Mouse (Mus musculus) thymus, adult 2 months (tissue): ENCODE measurements around the gene Btbd16. TPM values are rescaled to one million over a fixed set of nuclear protein-coding genes. Genes with fewer than 3 reads are reported as not detected.

Experiments used
- DNase-seq: peaks from one replicate; pipeline ENCODE4 v3.0.0; 2021
- H3K27ac ChIP-seq: fragments of 200-500 bp; 2 replicates; pipeline ENCODE4 v1.5.1; 2012; ENCODE audit warnings: low read length, control low read depth; ENCODE audit not compliant: control insufficient read depth, insufficient read depth
- H3K27me3 ChIP-seq: fragments of 200-500 bp; 2 replicates; pipeline ENCODE4 v1.6.1; 2012; ENCODE audit warnings: mild to moderate bottlenecking, low read length, moderate library complexity, mixed read lengths; ENCODE audit not compliant: control insufficient read depth, insufficient read depth
- H3K36me3 ChIP-seq: fragments of 200-500 bp; 2 replicates; pipeline ENCODE4 v1.6.1; 2012; ENCODE audit warnings: mild to moderate bottlenecking, low read length, moderate library complexity; ENCODE audit not compliant: control insufficient read depth, insufficient read depth
- H3K4me1 ChIP-seq: fragments of 200-500 bp; replicated peaks from 2 replicates; pipeline ENCODE4 v1.6.1; 2012; ENCODE audit warnings: low read length; ENCODE audit not compliant: control insufficient read depth, insufficient read depth
- H3K4me3 ChIP-seq: fragments of 200-500 bp; 2 replicates; pipeline ENCODE4 v1.5.1; 2012; ENCODE audit warnings: mild to moderate bottlenecking, low read length, control low read depth, moderate library complexity; ENCODE audit not compliant: control insufficient read depth, insufficient read depth
- CTCF ChIP-seq: fragments of 200-500 bp; IDR thresholded peaks from 2 replicates; pipeline ENCODE4 v1.5.1; 2012; ENCODE audit warnings: mild to moderate bottlenecking, control low read depth, low read length, moderate library complexity, borderline replicate concordance; ENCODE audit not compliant: control insufficient read depth, poor library complexity, insufficient read depth; ENCODE audit errors: extremely low read depth
- POLR2A ChIP-seq: fragments of 200-500 bp; IDR thresholded peaks from 2 replicates; pipeline ENCODE4 v1.6.1; 2012; ENCODE audit warnings: mild to moderate bottlenecking, low read length, control low read depth, moderate library complexity; ENCODE audit not compliant: control insufficient read depth, poor library complexity, insufficient read depth; ENCODE audit errors: extremely low read depth
- WGBS: fragments of 180-500 bp; shearing (Covaris S2); methylation state at CpG from one replicate; pipeline ENCODE4 v1.1.7; 2018; 5-methylcytosine and 5-hydroxymethylcytosine counted together
- polyA plus RNA-seq: library from polyadenylated mRNA; depleted of rRNA; stranded (reverse); fragments of >200 nt; gene quantifications from 2 replicates; pipeline ENCODE4 v1.2.3, GENCODE M21; 2012

Gene Btbd16
- polyA plus RNA-seq, 1 experiment, result 0.13 TPM

- Histone ChIP-seq H3K4me3 (no peak overlapping the region), H3K4me1 (0 out of 2 replicates have a peak, but pooled peaks cover 3% of the 10 kb centered on the region), H3K27me3 (no peaks in the 10 kb centered on the region), H3K36me3 (no peaks in the 10 kb centered on the region), H3K27ac (no peak overlapping the region)
- TF ChIP-seq POLR2A (no peak), CTCF (no peak)
- WGBS, result 79% methylated on average over 18 of the region's 18 CpGs
- no peak for DNase-seq
Measured at GRCm38 (mm10) chr7:130834958-130835861, 61.3 kb downstream of the Btbd16 start.

- Histone ChIP-seq H3K27me3 (no peaks in the 10 kb centered on the region), H3K4me3 (no peak overlapping the region), H3K27ac (no peak overlapping the region), H3K4me1 (0 out of 2 replicates have a peak, but pooled peaks cover 3% of the 10 kb centered on the region), H3K36me3 (no peaks in the 10 kb centered on the region)
- no peak for TF ChIP-seq POLR2A
- DNase-seq, result no peak
- 98% methylated on average over 9 of the region's 9 CpGs for WGBS
Measured at GRCm38 (mm10) chr7:130836066-130836465, 62.2 kb downstream of the Btbd16 start.

GRCm38 (mm10) chr7:130837941-130838657 lies 64.2 kb downstream of the Btbd16 start:
- Histone ChIP-seq H3K4me1 (0 out of 2 replicates have a peak, but pooled peaks cover 3% of the 10 kb centered on the region), H3K27me3 (no peaks in the 10 kb centered on the region), H3K4me3 (no peak overlapping the region), H3K36me3 (no peaks in the 10 kb centered on the region), H3K27ac (no peak overlapping the region)
- no peak for TF ChIP-seq POLR2A
- TF ChIP-seq CTCF, result no peak
- DNase-seq, result no peak
- 94% methylated on average over 12 of the region's 12 CpGs for WGBS

- Histone ChIP-seq H3K27me3 (no peaks in the 10 kb centered on the region), H3K36me3 (no peaks in the 10 kb centered on the region), H3K27ac (no peak overlapping the region), H3K4me1 (0 out of 2 replicates have a peak, but pooled peaks cover 3% of the 10 kb centered on the region), H3K4me3 (no peak overlapping the region)
- no peak for DNase-seq
- no peak for TF ChIP-seq POLR2A
- TF ChIP-seq CTCF, result no peak
- 100% methylated on average over 3 of the region's 3 CpGs for WGBS
Measured at GRCm38 (mm10) chr7:130838658-130839025, 64.8 kb downstream of the Btbd16 start.

- no peaks in the 10 kb centered on the region for H3K36me3 ChIP-seq
- H3K4me3 ChIP-seq, result no peak overlapping the region
- 71% methylated on average over 12 of the region's 12 CpGs for WGBS
- H3K4me1 ChIP-seq, result 0 out of 2 replicates have a peak, but pooled peaks cover 3% of the 10 kb centered on the region
- no peak for DNase-seq
- no peaks in the 10 kb centered on the region for H3K27me3 ChIP-seq
- no peak overlapping the region for H3K27ac ChIP-seq
- TF ChIP-seq CTCF, result no peak
- no peak for TF ChIP-seq POLR2A
Measured at GRCm38 (mm10) chr7:130839380-130840100, 65.7 kb downstream of the Btbd16 start.

- TF ChIP-seq POLR2A (no peak), CTCF (no peak)
- DNase-seq, result peak; percentile 16
- Histone ChIP-seq H3K36me3 (no peaks in the 10 kb centered on the region), H3K4me1 (peaks cover 6% of the 10 kb centered on the region), H3K27ac (no peak overlapping the region), H3K4me3 (no peak overlapping the region), H3K27me3 (no peaks in the 10 kb centered on the region)
- 51% methylated on average over 17 of the region's 17 CpGs for WGBS
Measured at GRCm38 (mm10) chr7:130847164-130847718, 73.4 kb downstream of the Btbd16 start.
